Comparison of ENCODE assay signal across 25 mouse cellular contexts in the genomic region with DNA sequence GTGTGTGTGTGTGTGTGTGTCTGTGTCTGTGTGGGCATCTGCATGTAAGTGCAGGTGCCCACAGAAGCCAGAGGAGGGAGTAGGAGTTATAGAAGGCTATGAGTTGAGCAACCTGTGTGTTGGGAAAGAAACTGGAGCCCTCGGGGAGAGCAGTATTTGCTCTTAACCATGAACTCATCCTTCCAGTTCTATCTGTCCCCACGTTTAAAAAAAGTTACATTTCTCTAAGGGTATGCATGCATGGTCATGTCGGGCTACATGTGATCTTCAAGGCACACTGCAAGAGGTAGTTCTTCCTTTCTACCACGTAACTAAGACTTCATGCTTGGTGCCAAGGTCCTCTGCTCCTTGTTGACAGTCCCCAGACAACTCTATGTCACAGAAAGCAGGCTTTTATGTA.
DNase-seq lines count a peak whose midpoint lies in the region; ATAC-seq and TF ChIP-seq lines count a peak whose summit lies in the region.
"Had no signal": no experiment of that assay in that cellular context is flagged by ENCODE, and none has a peak within 500 bp of the region (broad histone marks: within the 10 kb centered on the region; RNA-seq: fewer than 3 reads in every experiment).

No protein-coding gene starts in this region.

- no peak overlapping the region for H3K27ac ChIP-seq in embryonic facial prominence, embryonic 14.5 days (replicated peaks; ENCODE audit: low read depth, low read length)
- no peak overlapping the region for H3K27ac ChIP-seq in embryonic facial prominence, embryonic 10.5 days (replicated peaks)
- H3K27ac ChIP-seq in midbrain, embryonic 11.5 days (ENCODE audit: low read depth, low read length): no peak overlapping the region
- no peak overlapping the region for H3K27ac ChIP-seq in midbrain, embryonic 15.5 days
- H3K27ac ChIP-seq in layer of hippocampus, adult 2 months: no peak overlapping the region
- H3K27ac ChIP-seq: embryonic facial prominence, embryonic 13.5 days; forebrain, embryonic 12.5 days; gastrocnemius, adult 2 months; heart, adult 2 months; heart, embryonic 10.5 days had no signal

- H3K4me2 ChIP-seq in embryonic facial prominence, embryonic 14.5 days (ENCODE audit: low read depth, low read length): no peak overlapping the region
- H3K4me2 ChIP-seq in midbrain, embryonic 11.5 days: no peak overlapping the region
- no peak overlapping the region for H3K4me2 ChIP-seq in midbrain, embryonic 15.5 days
- H3K4me2 ChIP-seq: embryonic facial prominence, embryonic 13.5 days; forebrain, embryonic 12.5 days; heart, embryonic 13.5 days; hindbrain, embryonic 14.5 days had no signal

- no peak overlapping the region for H3K9ac ChIP-seq in embryonic facial prominence, embryonic 14.5 days (ENCODE audit: low read depth, low read length)
- H3K9ac ChIP-seq in midbrain, embryonic 11.5 days (ENCODE audit: low read length): no peak overlapping the region
- H3K9ac ChIP-seq in midbrain, embryonic 15.5 days: no peak overlapping the region
- H3K9ac ChIP-seq: embryonic facial prominence, embryonic 13.5 days; forebrain, embryonic 12.5 days; heart, embryonic 13.5 days; hindbrain, embryonic 14.5 days had no signal

- no peak for ATAC-seq in embryonic facial prominence, embryonic 14.5 days (ENCODE audit: low read depth)
- ATAC-seq in midbrain, embryonic 11.5 days (ENCODE audit: low FRiP score): no peak
- no peak for ATAC-seq in midbrain, embryonic 15.5 days (replicated peaks)
- 0 out of 2 replicates have a peak, but pooled peaks have one; percentile 29 for ATAC-seq in megakaryocyte progenitor cell, adult 5-6 weeks (replicated peaks; ENCODE audit: poor library complexity)
- ATAC-seq: forebrain, embryonic 16.5 days; hindbrain, postnatal 0 days; inflammation-experienced regulatory T-cells, adult 6 months had no signal

- no peak for TF ChIP-seq CTCF in layer of hippocampus, adult 2 months (conservative IDR thresholded peaks at IDR 0.05)

- peaks cover 6% of the 10 kb centered on the region; the same call in 1 of the 2 replicates for H3K4me1 ChIP-seq in embryonic facial prominence, embryonic 14.5 days (ENCODE audit: control insufficient read depth, insufficient read depth, low read length)
- peaks cover 19% of the 10 kb centered on the region for H3K4me1 ChIP-seq in embryonic facial prominence, embryonic 10.5 days
- H3K4me1 ChIP-seq in midbrain, embryonic 11.5 days (ENCODE audit: control insufficient read depth, insufficient read depth, low read length): peaks cover 2% of the 10 kb centered on the region; the same call in 1 of the 2 replicates
- peaks cover 6% of the 10 kb centered on the region; the same call in 1 of the 2 replicates for H3K4me1 ChIP-seq in midbrain, embryonic 15.5 days

- peaks cover 38% of the 10 kb centered on the region for H3K36me3 ChIP-seq in embryonic facial prominence, embryonic 14.5 days (ENCODE audit: control insufficient read depth, insufficient read depth, low read length)
- peaks cover 39% of the 10 kb centered on the region for H3K36me3 ChIP-seq in embryonic facial prominence, embryonic 10.5 days (replicated peaks)
- H3K36me3 ChIP-seq in midbrain, embryonic 11.5 days (ENCODE audit: control insufficient read depth, insufficient read depth, low read length): no peaks in the 10 kb centered on the region; the same call in 1 of the 2 replicates
- no peaks in the 10 kb centered on the region for H3K36me3 ChIP-seq in midbrain, embryonic 15.5 days (replicated peaks)

- H3K27me3 ChIP-seq in embryonic facial prominence, embryonic 14.5 days (replicated peaks; ENCODE audit: control insufficient read depth, insufficient read depth, low read length): no peaks in the 10 kb centered on the region
- no peaks in the 10 kb centered on the region for H3K27me3 ChIP-seq in embryonic facial prominence, embryonic 10.5 days (replicated peaks; ENCODE audit: low read depth, poor library complexity, severe bottlenecking)
- H3K27me3 ChIP-seq in midbrain, embryonic 11.5 days (ENCODE audit: control insufficient read depth, insufficient read depth, low read length): no peaks in the 10 kb centered on the region
- H3K27me3 ChIP-seq in midbrain, embryonic 15.5 days (replicated peaks): no peaks in the 10 kb centered on the region
- H3K27me3 ChIP-seq: embryonic facial prominence, embryonic 13.5 days; forebrain, embryonic 12.5 days; heart, embryonic 13.5 days had no signal

- DNase-seq in embryonic facial prominence, embryonic 14.5 days (ENCODE audit: low spot score): peak; percentile 26
- no peak for DNase-seq in embryonic facial prominence, embryonic 10.5 days (ENCODE audit: low spot score)
- peak; percentile 44 for DNase-seq in midbrain, embryonic 11.5 days (ENCODE audit: low spot score, missing footprints)
- DNase-seq in MN1 (ENCODE audit: low spot score): no peak
- no peak for DNase-seq in layer of hippocampus, adult 2 months (ENCODE audit: low spot score in 2 of 2)
- DNase-seq: adrenal gland, adult 2 months; adrenal gland, postnatal 14 days; cerebellum, adult 11 months; cerebellum, postnatal 25 days; gastrocnemius, adult 2 months; gastrocnemius, postnatal 14 days; heart, adult 2 months; heart, postnatal 14 days; heart, postnatal 4 days had no signal

- WGBS in embryonic facial prominence, embryonic 14.5 days: 70% methylated on average over 4 of the region's 4 CpGs
- 88% methylated on average over 4 of the region's 4 CpGs for WGBS in embryonic facial prominence, embryonic 10.5 days
- WGBS in midbrain, embryonic 11.5 days: 87% methylated on average over 4 of the region's 4 CpGs
- 97% methylated on average over 4 of the region's 4 CpGs for WGBS in midbrain, embryonic 15.5 days

- H3K9me3 ChIP-seq in embryonic facial prominence, embryonic 14.5 days (ENCODE audit: control insufficient read depth, low read length): no peaks in the 10 kb centered on the region
- H3K9me3 ChIP-seq in embryonic facial prominence, embryonic 10.5 days: no peaks in the 10 kb centered on the region
- H3K9me3 ChIP-seq in midbrain, embryonic 11.5 days (ENCODE audit: control insufficient read depth, low read length): no peaks in the 10 kb centered on the region
- H3K9me3 ChIP-seq in midbrain, embryonic 15.5 days: no peaks in the 10 kb centered on the region
- H3K9me3 ChIP-seq: embryonic facial prominence, embryonic 13.5 days; forebrain, embryonic 12.5 days; G1E; heart, embryonic 10.5 days; heart, embryonic 13.5 days had no signal

- H3K4me3 ChIP-seq in embryonic facial prominence, embryonic 14.5 days (ENCODE audit: low read depth, low read length): no peak overlapping the region
- H3K4me3 ChIP-seq in embryonic facial prominence, embryonic 10.5 days: no peak overlapping the region
- H3K4me3 ChIP-seq in midbrain, embryonic 11.5 days (ENCODE audit: low read depth, low read length): no peak overlapping the region
- H3K4me3 ChIP-seq in midbrain, embryonic 15.5 days: no peak overlapping the region
- no peak overlapping the region for H3K4me3 ChIP-seq in layer of hippocampus, adult 2 months
- H3K4me3 ChIP-seq: embryonic facial prominence, embryonic 13.5 days; forebrain, embryonic 12.5 days; gastrocnemius, adult 2 months; heart, adult 2 months; heart, embryonic 10.5 days; heart, embryonic 13.5 days had no signal

Comparison
In these comparisons a context has a peak if more than half of its experiments do, and no peak if none do; other contexts are left out.
1. DNase-seq: peak in embryonic facial prominence, embryonic 14.5 days (single experiment) and midbrain, embryonic 11.5 days (single experiment); none in embryonic facial prominence, embryonic 10.5 days (single experiment), MN1 (single experiment) and layer of hippocampus, adult 2 months (0 of 2).